Mouse (Mus musculus) stomach, embryonic 16.5 days (tissue): ENCODE data around the gene Capn5. TPM values are rescaled to one million over a fixed set of nuclear protein-coding genes. Genes with fewer than 3 reads are reported as not detected.

ENCODE experiments used
- ATAC-seq: fragments of 200-750 bp; cut with Nextera tagmentation; 2 replicates; pipeline ENCODE4 v1.8.0; 2017; ENCODE audit warnings: moderate number of reproducible peaks, moderate TSS enrichment; ENCODE audit not compliant: insufficient read depth, low FRiP score
- H3K27ac ChIP-seq: fragments of 300-500 bp; sonication (generic); 2 replicates; pipeline ENCODE4 v1.5.1; 2014; ENCODE audit warnings: low read length
- H3K27me3 ChIP-seq: fragments of 300-500 bp; sonication (generic); 2 replicates; pipeline ENCODE4 v1.6.1; 2014; ENCODE audit warnings: low read length, control low read depth, mixed read lengths; ENCODE audit not compliant: control insufficient read depth, insufficient read depth
- H3K36me3 ChIP-seq: fragments of 300-500 bp; sonication (generic); 2 replicates; pipeline ENCODE4 v1.6.1; 2014; ENCODE audit warnings: low read length; ENCODE audit not compliant: control insufficient read depth, insufficient read depth
- H3K4me1 ChIP-seq: fragments of 300-500 bp; sonication (generic); 2 replicates; pipeline ENCODE4 v1.6.1; 2014; ENCODE audit warnings: low read length, control low read depth, mixed read lengths; ENCODE audit not compliant: control insufficient read depth, insufficient read depth
- H3K4me2 ChIP-seq: fragments of 300-500 bp; sonication (generic); 2 replicates; pipeline ENCODE4 v1.6.1; 2014; ENCODE audit warnings: low read depth, low read length, mixed read lengths
- H3K4me3 ChIP-seq: fragments of 300-500 bp; sonication (generic); replicated peaks from 2 replicates; pipeline ENCODE4 v1.5.1; 2014; ENCODE audit warnings: mild to moderate bottlenecking, low read length
- H3K9ac ChIP-seq: fragments of 300-500 bp; sonication (generic); 2 replicates; pipeline ENCODE4 v1.6.1; 2014; ENCODE audit warnings: low read length
- H3K9me3 ChIP-seq: fragments of 300-500 bp; sonication (generic); replicated peaks from 2 replicates; pipeline ENCODE4 v1.6.1; 2016; ENCODE audit warnings: low read length, control low read depth; ENCODE audit not compliant: control insufficient read depth
- WGBS: fragments of 180-500 bp; shearing (Covaris S2); extraction: QIAGEN DNeasy Blood & Tissue Kit; methylation state at CpG from one replicate; pipeline ENCODE4 v1.1.7; 2014; 5-methylcytosine and 5-hydroxymethylcytosine counted together
- polyA plus RNA-seq: library from polyadenylated mRNA; unstranded; fragments of >200 nt; fragmentation: Nextera tagmentation; extraction: Ambion mirVana; gene quantifications from 2 replicates; pipeline ENCODE4 v1.2.1, GENCODE M21; 2015

The Capn5 gene
- polyA plus RNA-seq, 1 experiment from 2014 or later: 24.5 TPM

DNA sequence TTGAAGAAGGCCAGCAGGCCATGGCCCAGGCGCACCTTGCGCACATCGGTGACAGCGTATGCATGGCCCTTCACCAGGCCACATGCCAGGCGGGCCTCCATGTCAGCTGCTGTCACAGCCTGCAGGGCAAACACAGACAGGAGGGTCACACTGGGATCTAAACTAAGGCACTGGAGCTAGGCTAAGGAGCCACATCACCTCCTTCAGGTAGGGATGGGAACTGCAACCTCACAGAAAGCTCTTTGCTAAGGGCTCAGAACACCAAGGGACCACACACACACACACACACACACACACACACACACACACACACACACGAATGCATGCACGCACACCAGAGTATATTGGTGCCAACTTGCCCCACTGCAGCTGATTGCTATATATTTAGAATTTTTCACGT lies 46.3 kb downstream of the Capn5 start:
- ATAC-seq: no peak
- Histone ChIP-seq H3K9me3 (no peaks in the 10 kb centered on the region), H3K4me1 (no peaks in the 10 kb centered on the region), H3K9ac (no peak overlapping the region), H3K27me3 (no peaks in the 10 kb centered on the region), H3K27ac (no peak overlapping the region), H3K36me3 (no peaks in the 10 kb centered on the region), H3K4me2 (no peak overlapping the region), H3K4me3 (no peak overlapping the region)
- 89% methylated on average over 8 of the region's 8 CpGs for WGBS

DNA sequence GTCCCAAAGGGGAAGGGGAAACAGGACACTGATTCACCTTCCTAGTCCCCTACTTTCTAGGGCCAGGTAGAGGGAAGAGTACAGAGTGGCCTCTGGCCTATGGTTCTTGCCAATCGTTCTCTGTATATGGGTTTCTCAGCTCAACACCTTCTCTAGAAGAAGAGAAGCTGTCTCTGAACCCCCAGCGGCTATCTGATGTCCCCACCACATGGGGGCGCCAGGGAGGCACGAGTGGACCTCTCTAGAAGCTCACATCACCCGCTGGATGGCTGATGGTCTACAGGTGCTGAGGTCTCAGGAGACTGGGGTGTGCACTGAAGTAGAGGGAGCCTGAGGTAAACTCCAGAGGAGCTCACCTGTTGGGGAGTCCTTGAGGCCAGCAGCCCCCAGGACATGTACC lies 52.6 kb downstream of the Capn5 start:
- Histone ChIP-seq H3K4me2 (no peak overlapping the region), H3K27me3 (no peaks in the 10 kb centered on the region), H3K4me3 (no peak overlapping the region), H3K9me3 (no peaks in the 10 kb centered on the region), H3K9ac (no peak overlapping the region), H3K36me3 (no peaks in the 10 kb centered on the region), H3K4me1 (0 out of 2 replicates have a peak, but pooled peaks cover 1% of the 10 kb centered on the region), H3K27ac (no peak overlapping the region)
- WGBS: 35% methylated on average over 5 of the region's 5 CpGs
- no peak for ATAC-seq

DNA sequence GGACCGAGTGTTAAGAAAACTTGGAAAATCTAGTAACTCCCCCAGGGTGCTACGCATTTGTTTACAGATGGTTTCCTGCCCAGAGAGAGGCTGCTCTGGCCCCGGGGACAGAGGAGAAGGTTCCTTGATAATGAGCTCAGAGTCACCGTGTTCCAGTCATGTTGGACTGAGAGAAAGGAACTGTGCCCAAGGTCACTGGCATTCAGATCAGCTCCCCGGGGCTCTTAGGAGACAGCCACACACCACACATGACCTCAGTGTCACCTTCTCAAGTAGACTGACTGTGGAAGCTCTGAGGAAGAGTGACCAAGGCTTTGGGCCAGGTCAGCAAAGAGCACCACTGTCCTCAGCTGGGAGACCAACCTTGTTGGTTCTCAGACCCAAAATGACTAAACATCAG lies 53.4 kb downstream of the Capn5 start:
- WGBS: 38% methylated on average over 5 of the region's 5 CpGs
- no peak for ATAC-seq

GRCm38 (mm10) chr7:98121673-98122072 lies 56.4 kb downstream of the Capn5 start:
- no peaks in the 10 kb centered on the region for H3K27me3 ChIP-seq
- no peak for ATAC-seq
- no peak overlapping the region for H3K27ac ChIP-seq

More for the DNA sequence above, 53.4 kb downstream of the Capn5 start:
- Histone ChIP-seq H3K9ac (no peak overlapping the region), H3K27ac (no peak overlapping the region), H3K36me3 (no peaks in the 10 kb centered on the region), H3K4me1 (0 out of 2 replicates have a peak, but pooled peaks cover 2% of the 10 kb centered on the region), H3K9me3 (no peaks in the 10 kb centered on the region), H3K4me2 (no peak overlapping the region), H3K27me3 (no peaks in the 10 kb centered on the region), H3K4me3 (no peak overlapping the region)

DNA sequence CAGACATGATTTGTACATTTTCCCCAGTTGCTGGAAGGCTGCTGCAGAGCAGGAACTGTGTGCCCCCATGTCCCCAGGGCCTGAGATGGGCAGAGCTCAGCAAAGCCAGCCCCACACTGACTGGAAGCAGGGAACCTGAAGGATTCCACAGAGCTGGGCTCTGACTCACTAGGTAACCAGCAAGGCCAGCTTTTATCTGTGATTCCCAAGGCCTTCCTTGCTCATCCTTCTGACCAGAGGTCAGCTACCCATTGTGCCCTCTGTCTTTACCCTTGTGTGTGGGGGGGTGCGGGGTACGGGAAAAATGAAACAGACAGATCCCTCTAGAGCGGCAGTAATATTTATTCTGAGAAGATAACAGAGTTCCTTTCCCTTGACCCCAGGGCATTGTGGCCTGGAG lies 56.8 kb downstream of the Capn5 start:
- 0 out of 2 replicates have a peak overlapping the region, but pooled peaks have one; percentile 20 for H3K27ac ChIP-seq
- H3K4me3 ChIP-seq: no peak overlapping the region
- WGBS: 50% methylated on average over 3 of the region's 3 CpGs
- H3K27me3 ChIP-seq: no peaks in the 10 kb centered on the region
- no peak overlapping the region for H3K4me2 ChIP-seq
- 0 out of 2 replicates have a peak, but pooled peaks cover 8% of the 10 kb centered on the region for H3K4me1 ChIP-seq
- no peak for ATAC-seq
- no peaks in the 10 kb centered on the region for H3K9me3 ChIP-seq
- H3K9ac ChIP-seq: peak overlapping the region; percentile 63; the same call in 1 of the 2 replicates
- no peaks in the 10 kb centered on the region for H3K36me3 ChIP-seq

More at GRCm38 (mm10) chr7:98121673-98122072, 56.4 kb downstream of the Capn5 start:
- Histone ChIP-seq H3K4me1 (0 out of 2 replicates have a peak, but pooled peaks cover 8% of the 10 kb centered on the region), H3K36me3 (no peaks in the 10 kb centered on the region), H3K4me3 (no peak overlapping the region), H3K9me3 (no peaks in the 10 kb centered on the region), H3K4me2 (no peak overlapping the region), H3K9ac (no peak overlapping the region)
- WGBS: 68% methylated on average over 8 of the region's 8 CpGs

- 7% methylated on average over 7 of the region's 7 CpGs for WGBS
- peak overlapping the region; percentile 63 for H3K9ac ChIP-seq
- peak; percentile 63 for ATAC-seq
These were observed 57.7 kb downstream of the Capn5 start for GRCm38 (mm10) chr7:98120325-98120724.

GRCm38 (mm10) chr7:98119961-98120232 lies 58.2 kb downstream of the Capn5 start:
- 0 out of 2 replicates have a peak, but pooled peaks cover 8% of the 10 kb centered on the region for H3K4me1 ChIP-seq
- H3K27me3 ChIP-seq: no peaks in the 10 kb centered on the region
- WGBS: 69% methylated on average over 2 of the region's 2 CpGs
- no peaks in the 10 kb centered on the region for H3K36me3 ChIP-seq
- ATAC-seq: 0 out of 2 replicates have a peak, but pooled peaks have one; percentile 6
- no peaks in the 10 kb centered on the region for H3K9me3 ChIP-seq
- peak overlapping the region; percentile 61; the same call in 1 of the 2 replicates for H3K4me2 ChIP-seq
- H3K9ac ChIP-seq: no peak overlapping the region
- H3K27ac ChIP-seq: no peak overlapping the region
- no peak overlapping the region for H3K4me3 ChIP-seq

More at GRCm38 (mm10) chr7:98120325-98120724, 57.7 kb downstream of the Capn5 start:
- peak overlapping the region; percentile 61 for H3K4me2 ChIP-seq
- 0 out of 2 replicates have a peak, but pooled peaks cover 8% of the 10 kb centered on the region for H3K4me1 ChIP-seq
- H3K9me3 ChIP-seq: no peaks in the 10 kb centered on the region
- no peaks in the 10 kb centered on the region for H3K36me3 ChIP-seq
- H3K27ac ChIP-seq: no peak overlapping the region
- peak overlapping the region; percentile 36 for H3K4me3 ChIP-seq
- no peaks in the 10 kb centered on the region for H3K27me3 ChIP-seq

GRCm38 (mm10) chr7:98119179-98119960 lies 58.7 kb downstream of the Capn5 start, which contains the start of gene Myo7a:
TSS of gene Myo7a (minus strand) at chr7:98119524.
- no peaks in the 10 kb centered on the region for H3K36me3 ChIP-seq
- peak within 1 kb of the TSS; percentile 63 for H3K9ac ChIP-seq
- no peak within 1 kb of the TSS for H3K27ac ChIP-seq
- 37% methylated on average over 9 of the region's 9 CpGs for WGBS
- H3K4me3 ChIP-seq: peak within 1 kb of the TSS; percentile 36
- H3K27me3 ChIP-seq: no peaks in the 10 kb centered on the region
- H3K9me3 ChIP-seq: no peaks in the 10 kb centered on the region
- 0 out of 2 replicates have a peak, but pooled peaks cover 8% of the 10 kb centered on the region for H3K4me1 ChIP-seq
- peak within 1 kb of the TSS; percentile 61 for H3K4me2 ChIP-seq
- peak; percentile 67 for ATAC-seq

DNA sequence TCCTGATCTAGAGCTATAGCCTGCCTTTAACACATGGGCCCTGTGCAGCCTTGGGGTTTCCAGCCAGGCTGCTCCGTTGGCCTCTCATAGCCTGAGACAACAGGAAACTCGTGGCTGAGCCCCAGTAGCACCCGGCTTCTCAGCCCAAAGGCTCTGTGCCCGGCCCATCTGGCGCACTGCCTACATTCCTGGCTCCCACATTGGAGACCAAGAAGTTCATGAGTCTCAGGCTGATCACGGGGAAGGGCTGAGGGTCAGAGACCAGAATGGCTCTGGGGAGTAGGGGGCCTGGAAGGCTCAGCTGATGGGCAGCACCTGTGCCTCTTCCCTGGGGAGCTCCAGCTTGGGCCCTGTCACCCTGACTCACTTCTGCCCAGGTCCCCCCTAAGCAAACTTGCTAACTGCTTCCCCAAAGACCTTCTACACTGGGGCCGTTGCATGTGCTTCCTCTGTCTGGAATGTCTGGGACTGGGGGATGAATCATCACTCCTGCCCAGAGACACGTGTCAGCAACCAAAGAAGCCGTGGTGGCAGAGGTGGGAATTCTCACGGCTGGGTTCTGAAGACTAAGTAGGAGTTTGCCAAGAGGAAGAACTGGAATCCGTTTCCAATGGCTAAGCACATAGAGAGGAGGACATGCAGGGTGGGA lies 60.9 kb downstream of the Capn5 start:
- Histone ChIP-seq H3K4me3 (no peak overlapping the region), H3K9ac (peak overlapping the region; percentile 41), H3K36me3 (no peaks in the 10 kb centered on the region), H3K4me2 (no peak overlapping the region), H3K27me3 (peaks cover under 1% of the 10 kb centered on the region; the same call in 1 of the 2 replicates), H3K27ac (no peak overlapping the region), H3K9me3 (no peaks in the 10 kb centered on the region), H3K4me1 (0 out of 2 replicates have a peak, but pooled peaks cover 8% of the 10 kb centered on the region)
- ATAC-seq: no peak
- WGBS: 44% methylated on average over 11 of the region's 11 CpGs
